Comparison of ENCODE assay signal across 17 mouse cellular contexts in the genomic region with DNA sequence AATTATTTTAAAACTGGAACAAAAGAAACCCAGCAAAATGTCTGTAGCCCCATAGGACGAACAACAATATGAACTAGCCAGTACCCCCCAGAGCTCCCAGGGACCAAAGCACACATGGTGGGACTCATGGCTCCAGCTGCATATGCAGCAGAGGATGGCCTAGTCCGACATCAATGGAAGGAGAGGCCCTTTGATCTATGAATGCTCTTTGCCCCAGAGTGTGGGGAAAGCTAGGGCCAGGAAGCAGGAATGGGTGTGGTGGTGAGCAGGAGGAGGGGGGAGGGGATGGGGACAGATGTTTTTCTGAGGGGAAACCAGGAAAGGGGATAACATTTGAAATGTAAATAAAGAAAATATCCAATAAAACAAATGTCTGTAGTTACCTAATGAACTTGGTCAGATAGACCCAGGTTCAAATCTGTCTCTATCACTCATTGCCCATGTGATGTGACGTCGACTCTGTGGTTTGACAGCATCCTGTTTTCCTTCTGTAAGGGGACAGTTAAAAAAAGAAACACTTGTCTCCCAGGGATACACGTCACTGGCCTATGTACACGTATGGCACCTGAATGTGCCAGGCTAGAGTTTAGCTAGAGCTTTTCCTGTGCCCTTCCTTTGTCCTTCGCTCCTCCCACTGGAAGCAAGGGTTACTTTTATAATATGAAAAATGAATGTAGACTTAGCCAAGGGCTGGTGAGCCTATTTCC.
DNase-seq lines count a peak whose midpoint lies in the region; ATAC-seq lines count a peak whose summit lies in the region.
"Had no signal": no experiment of that assay in that cellular context is flagged by ENCODE, and none has a peak within 500 bp of the region (broad histone marks: within the 10 kb centered on the region; RNA-seq: fewer than 3 reads in every experiment).

No protein-coding gene starts in this region.

- intact Hi-C loops in heart, postnatal 10 days (cut with DNase I), result no loop called here

- no peaks in the 10 kb centered on the region for H3K27me3 ChIP-seq in heart, embryonic 16.5 days (ENCODE audit: control insufficient read depth, insufficient read depth, low read length)
- no peaks in the 10 kb centered on the region for H3K27me3 ChIP-seq in intestine, embryonic 14.5 days (replicated peaks; ENCODE audit: control insufficient read depth, insufficient read depth, low read length)
- H3K27me3 ChIP-seq: limb, embryonic 13.5 days had no signal

- H3K4me2 ChIP-seq in heart, embryonic 16.5 days (ENCODE audit: low read depth, low read length), result no peak overlapping the region
- H3K4me2 ChIP-seq in intestine, embryonic 14.5 days (ENCODE audit: low read length), result no peak overlapping the region
- H3K4me2 ChIP-seq: hindbrain, embryonic 14.5 days; limb, embryonic 13.5 days had no signal

- H3K4me3 ChIP-seq in heart, embryonic 16.5 days (ENCODE audit: low read length), result no peak overlapping the region
- H3K4me3 ChIP-seq in intestine, embryonic 14.5 days (ENCODE audit: low read depth, low read length), result no peak overlapping the region
- H3K4me3 ChIP-seq: gastrocnemius, adult 2 months; limb, embryonic 13.5 days had no signal

- ATAC-seq in heart, embryonic 16.5 days (replicated peaks; ENCODE audit: extremely low read depth, insufficient read depth, low FRiP score), result peak; percentile 28; the same call in 1 of the 2 replicates
- ATAC-seq in intestine, embryonic 14.5 days (replicated peaks; ENCODE audit: low FRiP score, low TSS enrichment, low read depth), result 0 out of 2 replicates have a peak, but pooled peaks have one; percentile 23
- ATAC-seq in neutrophil, adult 5-6 weeks (ENCODE audit: extremely low read depth, insufficient number of reproducible peaks, low FRiP score, poor library complexity, severe bottlenecking), result peak; percentile 62
- ATAC-seq: forebrain, embryonic 14.5 days had no signal

- H3K9ac ChIP-seq in heart, embryonic 16.5 days (ENCODE audit: low read length), result no peak overlapping the region
- no peak overlapping the region for H3K9ac ChIP-seq in intestine, embryonic 14.5 days (ENCODE audit: low read length)
- H3K9ac ChIP-seq: hindbrain, embryonic 14.5 days; limb, embryonic 13.5 days had no signal

- H3K4me1 ChIP-seq in heart, embryonic 16.5 days (ENCODE audit: control insufficient read depth, insufficient read depth, low read length), result peaks cover 19% of the 10 kb centered on the region
- H3K4me1 ChIP-seq in intestine, embryonic 14.5 days (replicated peaks; ENCODE audit: control insufficient read depth, insufficient read depth, low read length), result peaks cover 6% of the 10 kb centered on the region
- H3K4me1 ChIP-seq: limb, embryonic 13.5 days had no signal

- H3K9me3 ChIP-seq in heart, embryonic 16.5 days (replicated peaks; ENCODE audit: control insufficient read depth, low read length), result no peaks in the 10 kb centered on the region
- H3K9me3 ChIP-seq in intestine, embryonic 14.5 days (ENCODE audit: control insufficient read depth, low read length), result no peaks in the 10 kb centered on the region
- H3K9me3 ChIP-seq: limb, embryonic 13.5 days had no signal

- H3K36me3 ChIP-seq in heart, embryonic 16.5 days (ENCODE audit: control insufficient read depth, insufficient read depth), result no peaks in the 10 kb centered on the region
- no peaks in the 10 kb centered on the region for H3K36me3 ChIP-seq in intestine, embryonic 14.5 days (ENCODE audit: control insufficient read depth, insufficient read depth, low read length)
- H3K36me3 ChIP-seq: limb, embryonic 13.5 days had no signal

- H3K27ac ChIP-seq in heart, embryonic 16.5 days (ENCODE audit: low read length), result no peak overlapping the region
- H3K27ac ChIP-seq in intestine, embryonic 14.5 days (ENCODE audit: low read depth), result no peak overlapping the region
- H3K27ac ChIP-seq: gastrocnemius, adult 2 months; hindbrain, embryonic 14.5 days; kidney, postnatal 0 days; limb, embryonic 13.5 days had no signal

- no peak for DNase-seq in heart, postnatal 10 days
- peak; percentile 43 for DNase-seq in thymus, postnatal 14 days
- DNase-seq in thymus, postnatal 10 days (ENCODE audit: low spot score in 2 of 2), result no peak
- DNase-seq in intestine, embryonic 14.5 days (ENCODE audit: low spot score), result no peak
- no peak for DNase-seq in gastrocnemius, adult 8-10 months (ENCODE audit: low spot score in 2 of 2)
- no peak for DNase-seq in layer of hippocampus, adult 18-20 months (ENCODE audit: low spot score in 2 of 2)
- DNase-seq: adrenal gland, adult 2 months; cerebellum, adult 9-11 months; gastrocnemius, adult 2 months; layer of hippocampus, postnatal 36 days; right cerebral cortex, postnatal 4 days had no signal

- WGBS in heart, embryonic 16.5 days, result 42% methylated on average over 7 of the region's 7 CpGs
- WGBS in intestine, embryonic 14.5 days, result 71% methylated on average over 7 of the region's 7 CpGs
